Mouse (Mus musculus): ENCODE data around the gene 9530077C05Rik. TPM values are rescaled to one million over a fixed set of nuclear protein-coding genes. Genes with fewer than 3 reads are reported as not detected.

Gene 9530077C05Rik
- polyA plus RNA-seq, 1 experiment from 2014 or later: 4.9 TPM

DNA sequence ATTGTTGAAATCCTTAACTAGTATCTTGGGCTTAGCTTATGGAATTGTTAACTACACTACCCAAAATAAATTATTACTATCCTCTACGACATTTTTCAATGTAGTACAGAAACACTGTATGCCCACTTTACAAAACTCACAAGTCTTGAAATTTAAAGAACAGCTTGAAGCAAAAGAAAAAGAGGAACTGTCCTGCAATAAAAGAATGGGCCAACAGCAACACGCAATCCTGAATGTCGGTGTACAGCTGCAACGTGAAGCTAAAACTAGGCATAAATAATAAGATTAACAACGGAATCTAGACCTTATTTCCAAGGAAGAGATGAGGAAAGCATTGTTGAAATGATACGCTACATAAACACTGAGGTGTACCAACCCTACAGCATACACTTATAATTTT, 23.4 kb upstream of the 9530077C05Rik start:
- H3K4me2 ChIP-seq: peak overlapping the region; percentile 80
- no peak for TF ChIP-seq CTCF (IDR thresholded peaks at IDR 0.05; ENCODE audit: low read depth)
- H3K27ac ChIP-seq (ENCODE audit: low read depth): no peak overlapping the region
- H3K4me1 ChIP-seq (ENCODE audit: insufficient read depth): peaks cover 13% of the 10 kb centered on the region
- no peaks in the 10 kb centered on the region for H3K9me3 ChIP-seq (ENCODE audit: low read depth, low read length)
- peak overlapping the region; percentile 88 for H3K9ac ChIP-seq
- no peak for ATAC-seq (ENCODE audit: insufficient read depth)
- H3K36me3 ChIP-seq (ENCODE audit: insufficient read depth): peaks cover 11% of the 10 kb centered on the region; the same call in 1 of the 2 replicates
- no peak for DNase-seq
- peak overlapping the region; percentile 86 for H3K4me3 ChIP-seq (ENCODE audit: low read depth, low read length)
- 13% methylated on average over 6 of the region's 6 CpGs for WGBS
- no peaks in the 10 kb centered on the region for H3K27me3 ChIP-seq (ENCODE audit: insufficient read depth, low read length)

DNA sequence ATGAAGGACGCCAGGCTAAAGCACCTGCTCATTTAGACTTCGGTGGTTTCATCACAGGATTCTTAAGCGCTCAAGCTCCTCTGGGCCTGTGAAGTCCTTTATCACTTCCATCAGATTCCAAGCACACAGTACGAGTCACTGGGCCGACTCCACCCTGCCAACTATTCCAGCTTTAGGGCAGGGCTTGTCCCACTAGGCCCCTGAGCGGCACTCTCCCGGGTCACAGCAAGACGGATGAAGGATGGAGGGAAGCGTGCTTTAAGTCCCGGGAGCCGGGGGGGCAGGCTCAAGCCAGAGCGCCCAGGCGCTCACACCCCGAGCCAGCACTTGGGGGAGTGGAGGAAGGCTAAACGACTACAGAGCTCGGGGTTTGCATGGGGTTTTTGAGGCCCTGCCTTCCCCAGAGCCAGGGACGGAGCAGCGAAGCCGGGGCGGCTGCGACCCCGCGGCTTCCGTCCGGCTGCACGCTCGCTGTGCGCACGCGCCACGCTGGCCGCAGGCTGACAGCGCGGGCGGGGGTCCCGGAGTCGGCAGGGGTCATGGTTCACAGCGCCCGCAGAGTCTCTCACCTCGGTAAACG, 22.8 kb upstream of the 9530077C05Rik start:
- H3K4me1 ChIP-seq (ENCODE audit: insufficient read depth): peaks cover 13% of the 10 kb centered on the region
- peak overlapping the region; percentile 95 for H3K27ac ChIP-seq (ENCODE audit: low read depth)
- no peaks in the 10 kb centered on the region for H3K27me3 ChIP-seq (ENCODE audit: insufficient read depth, low read length)
- ATAC-seq (ENCODE audit: insufficient read depth) (peak; percentile 83), DNase-seq (peak; percentile 84)
- TF ChIP-seq CTCF (IDR thresholded peaks at IDR 0.05; ENCODE audit: low read depth): no peak
- no peaks in the 10 kb centered on the region for H3K9me3 ChIP-seq (ENCODE audit: low read depth, low read length)
- H3K4me2 ChIP-seq: peak overlapping the region; percentile 80
- peak overlapping the region; percentile 88 for H3K9ac ChIP-seq
- WGBS: under 1% methylated on average over 41 of the region's 41 CpGs
- H3K36me3 ChIP-seq (ENCODE audit: insufficient read depth): peaks cover 5% of the 10 kb centered on the region; the same call in 1 of the 2 replicates
- peak overlapping the region; percentile 86 for H3K4me3 ChIP-seq (ENCODE audit: low read depth, low read length)

DNA sequence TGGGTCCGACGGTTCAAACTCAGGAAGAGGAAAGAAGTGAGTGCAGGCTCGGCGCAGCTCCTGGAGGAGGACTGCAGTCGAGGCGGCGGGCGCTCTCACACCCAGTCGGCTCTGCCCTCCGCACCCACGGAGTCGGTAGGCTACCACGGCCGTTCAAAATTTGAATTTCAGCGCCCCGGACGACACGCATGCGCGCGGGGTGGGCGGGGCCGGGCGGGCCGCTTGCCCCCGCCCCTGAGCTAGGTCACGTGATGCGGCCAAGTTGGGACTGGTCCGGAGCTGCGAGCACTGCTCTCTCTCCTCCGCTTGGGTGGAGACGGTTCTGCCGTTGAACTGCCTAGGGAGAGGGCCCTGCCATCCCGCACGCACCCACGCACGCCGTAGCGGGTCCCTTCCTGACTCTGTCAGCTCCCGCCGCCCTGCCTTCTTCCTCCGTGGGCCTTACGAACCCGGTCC, 22.3 kb upstream of the 9530077C05Rik start, which contains the start of gene Anln:
TSS of gene Anln (minus strand) at position 168 of the 456 bp plus-strand sequence.
- no peaks in the 10 kb centered on the region for H3K27me3 ChIP-seq (ENCODE audit: insufficient read depth, low read length)
- peak; percentile 98 for ATAC-seq (ENCODE audit: insufficient read depth)

DNA sequence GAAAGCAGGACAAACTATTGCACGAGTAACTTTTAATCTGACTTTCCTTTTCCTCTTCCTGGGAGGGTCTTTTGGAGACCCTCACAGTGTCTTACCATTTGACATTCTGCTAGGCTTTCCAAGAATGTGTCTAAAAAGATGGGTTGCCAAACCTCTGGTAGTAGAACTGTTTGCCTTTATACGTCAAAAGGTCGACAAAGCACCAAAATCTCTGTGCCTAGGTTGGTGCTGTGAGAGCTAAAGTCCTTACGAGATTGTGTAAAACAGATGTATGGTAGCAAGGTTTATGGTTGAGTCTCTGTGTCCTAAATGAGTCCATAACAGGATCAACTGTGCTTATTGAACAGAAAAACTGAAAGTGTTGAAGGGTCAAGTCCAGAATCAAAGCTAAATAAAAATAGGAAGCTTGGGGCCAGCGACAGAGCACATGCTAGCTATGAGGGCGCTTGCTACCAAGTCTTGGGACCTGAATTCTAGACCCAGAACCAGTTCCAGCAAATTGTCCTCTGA, 21.5 kb upstream of the 9530077C05Rik start:
- peaks cover 13% of the 10 kb centered on the region for H3K4me1 ChIP-seq (ENCODE audit: insufficient read depth)
- TF ChIP-seq CTCF (IDR thresholded peaks at IDR 0.05; ENCODE audit: low read depth): no peak
- H3K4me3 ChIP-seq (ENCODE audit: low read depth, low read length): peak overlapping the region; percentile 86
- no peaks in the 10 kb centered on the region for H3K36me3 ChIP-seq (ENCODE audit: insufficient read depth)
- H3K9me3 ChIP-seq (ENCODE audit: low read depth, low read length): no peaks in the 10 kb centered on the region
- H3K9ac ChIP-seq: peak overlapping the region; percentile 88
- H3K27ac ChIP-seq (ENCODE audit: low read depth): peak overlapping the region; percentile 95
- WGBS: 56% methylated on average over 6 of the region's 6 CpGs
- DNase-seq: peak; percentile 26
- H3K27me3 ChIP-seq (ENCODE audit: insufficient read depth, low read length): no peaks in the 10 kb centered on the region
- ATAC-seq (ENCODE audit: insufficient read depth): no peak
- peak overlapping the region; percentile 80 for H3K4me2 ChIP-seq

More for the DNA sequence above, 22.3 kb upstream of the 9530077C05Rik start, which contains the start of gene Anln:
- Histone ChIP-seq H3K4me3 (ENCODE audit: low read depth, low read length) (peak within 1 kb of the TSS; percentile 86), H3K4me1 (ENCODE audit: insufficient read depth) (peaks cover 13% of the 10 kb centered on the region), H3K9ac (peak within 1 kb of the TSS; percentile 88), H3K9me3 (ENCODE audit: low read depth, low read length) (no peaks in the 10 kb centered on the region), H3K4me2 (peak within 1 kb of the TSS; percentile 80), H3K27ac (ENCODE audit: low read depth) (peak within 1 kb of the TSS; percentile 95), H3K36me3 (ENCODE audit: insufficient read depth) (peaks cover under 1% of the 10 kb centered on the region; the same call in 1 of the 2 replicates)
- WGBS: under 1% methylated on average over 44 of the region's 44 CpGs
- DNase-seq: peak; percentile 97
- peak; percentile 13; the same call in 1 of the 2 replicates for TF ChIP-seq CTCF (IDR thresholded peaks at IDR 0.05; ENCODE audit: low read depth)

DNA sequence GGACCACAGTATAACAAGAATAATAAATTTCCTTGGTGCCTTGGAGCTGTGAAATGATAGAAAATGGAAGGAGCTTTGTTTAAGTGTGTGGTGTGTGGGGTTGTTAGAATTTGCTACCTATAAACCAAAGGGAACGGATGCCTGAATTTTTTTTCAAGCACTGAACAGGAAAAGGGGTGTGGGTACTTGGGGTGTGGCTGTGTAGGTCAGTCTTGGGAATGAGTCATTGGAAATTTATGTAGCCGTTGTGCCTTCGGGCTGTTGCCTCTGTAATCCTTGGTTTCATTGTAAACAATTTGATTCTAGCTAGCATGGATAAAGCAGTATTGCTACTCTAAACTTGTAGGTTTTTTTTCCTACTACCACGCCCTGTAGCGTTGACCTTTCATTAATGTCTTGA, 20.9 kb upstream of the 9530077C05Rik start:
- H3K27me3 ChIP-seq (ENCODE audit: insufficient read depth, low read length): no peaks in the 10 kb centered on the region
- TF ChIP-seq CTCF (IDR thresholded peaks at IDR 0.05; ENCODE audit: low read depth): no peak
- 81% methylated on average over 5 of the region's 5 CpGs for WGBS
- H3K4me1 ChIP-seq (ENCODE audit: insufficient read depth): peaks cover 13% of the 10 kb centered on the region
- H3K27ac ChIP-seq (ENCODE audit: low read depth): no peak overlapping the region
- H3K4me2 ChIP-seq: no peak overlapping the region
- ATAC-seq (ENCODE audit: insufficient read depth): no peak
- no peaks in the 10 kb centered on the region for H3K36me3 ChIP-seq (ENCODE audit: insufficient read depth)
- H3K4me3 ChIP-seq (ENCODE audit: low read depth, low read length): no peak overlapping the region
- DNase-seq: no peak
- no peak overlapping the region for H3K9ac ChIP-seq
- H3K9me3 ChIP-seq (ENCODE audit: low read depth, low read length): no peaks in the 10 kb centered on the region

DNA sequence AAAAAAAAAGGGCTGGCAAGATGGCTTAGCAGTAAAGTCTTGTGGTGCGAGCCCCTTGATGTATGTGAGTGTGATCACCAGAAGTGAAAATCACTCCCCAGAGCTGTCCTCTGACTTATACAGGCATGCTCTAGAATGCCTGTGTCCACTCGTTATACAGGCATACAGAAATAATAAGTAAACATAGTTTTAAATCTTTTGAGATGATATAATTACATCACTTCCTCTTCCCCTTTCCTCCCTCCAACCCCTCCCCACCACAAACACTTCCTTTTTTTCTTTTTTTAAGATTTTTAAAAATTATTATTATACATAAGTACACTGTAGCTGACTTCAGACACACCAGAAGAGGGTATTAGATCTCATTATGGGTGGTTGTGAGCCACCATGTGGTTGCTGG, 16.6 kb upstream of the 9530077C05Rik start:
- DNase-seq (no peak), ATAC-seq (ENCODE audit: insufficient read depth) (no peak)
- Histone ChIP-seq H3K36me3 (ENCODE audit: insufficient read depth) (no peaks in the 10 kb centered on the region), H3K27ac (ENCODE audit: low read depth) (no peak overlapping the region), H3K9me3 (ENCODE audit: low read depth, low read length) (no peaks in the 10 kb centered on the region), H3K4me3 (ENCODE audit: low read depth, low read length) (no peak overlapping the region), H3K4me2 (no peak overlapping the region), H3K4me1 (ENCODE audit: insufficient read depth) (no peaks in the 10 kb centered on the region), H3K27me3 (ENCODE audit: insufficient read depth, low read length) (no peaks in the 10 kb centered on the region), H3K9ac (no peak overlapping the region)
- TF ChIP-seq CTCF (IDR thresholded peaks at IDR 0.05; ENCODE audit: low read depth): no peak
- 75% methylated on average over 2 of the region's 2 CpGs for WGBS

DNA sequence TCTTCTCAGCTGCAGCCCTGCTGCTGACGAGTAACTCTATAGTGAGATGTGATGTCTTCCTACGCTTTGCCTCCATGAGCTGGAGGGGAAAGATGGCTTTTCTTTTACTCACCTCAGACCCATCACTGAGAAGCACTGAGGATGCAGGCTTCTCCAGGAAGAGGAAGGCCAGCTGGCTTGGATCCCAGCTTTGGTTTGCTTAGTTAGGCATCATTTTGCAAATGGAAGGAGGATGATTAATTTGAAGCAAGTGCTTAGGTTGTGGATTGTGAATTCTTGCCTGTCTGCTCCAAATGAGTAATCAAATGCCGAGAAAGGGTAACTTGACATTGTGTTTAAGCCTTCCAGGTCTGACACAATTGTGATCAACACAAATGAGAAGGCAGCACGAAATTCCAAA, 12.3 kb upstream of the 9530077C05Rik start:
- H3K4me2 ChIP-seq: no peak overlapping the region

More for the DNA sequence above, 12.3 kb upstream of the 9530077C05Rik start:
- Histone ChIP-seq H3K4me1 (ENCODE audit: insufficient read depth) (no peaks in the 10 kb centered on the region), H3K4me3 (ENCODE audit: low read depth, low read length) (no peak overlapping the region), H3K36me3 (ENCODE audit: insufficient read depth) (no peaks in the 10 kb centered on the region), H3K9me3 (ENCODE audit: low read depth, low read length) (no peaks in the 10 kb centered on the region), H3K27ac (ENCODE audit: low read depth) (no peak overlapping the region), H3K27me3 (ENCODE audit: insufficient read depth, low read length) (no peaks in the 10 kb centered on the region), H3K9ac (no peak overlapping the region)
- peak; percentile 66 for DNase-seq
- no peak for TF ChIP-seq CTCF (IDR thresholded peaks at IDR 0.05; ENCODE audit: low read depth)
- ATAC-seq (ENCODE audit: insufficient read depth): no peak
- 35% methylated on average over 4 of the region's 4 CpGs for WGBS

Data from lung, embryonic 14.5 days (tissue).